Mouse (Mus musculus): ENCODE data around the gene Gm49387.

GRCm38 (mm10) chr14:31684343-31685040, 43.8 kb upstream of the Gm49387 start:
- TF ChIP-seq CTCF (IDR thresholded peaks at IDR 0.05; ENCODE audit: low read depth) = no peak
- no peak for TF ChIP-seq EP300 (IDR thresholded peaks at IDR 0.05; ENCODE audit: low read depth)

Data from heart, postnatal 0 days (tissue).